Mouse (Mus musculus) CH12.LX (cell line): ENCODE results near the gene Chrdl2. TPM values are rescaled to one million over a fixed set of nuclear protein-coding genes. Genes with fewer than 3 reads are reported as not detected.

Experiments
- DNase-seq: peaks from one replicate; pipeline ENCODE4 v3.0.0-alpha.2; 2013; ENCODE audit errors: extremely low read depth
- H3K27ac ChIP-seq: 2 replicates; pipeline ENCODE4 v1.5.1; 2012; ENCODE audit warnings: low read depth, mild to moderate bottlenecking, control low read depth, moderate library complexity; ENCODE audit not compliant: insufficient read depth
- H3K27me3 ChIP-seq: replicated peaks from 2 replicates; pipeline ENCODE3; 2012; ENCODE audit warnings: inconsistent platforms
- H3K36me3 ChIP-seq, 2 experiments: replicated peaks in 1 of 2; 2 replicates each; pipeline versions ENCODE3 to v1.6.1; 2012; ENCODE audit warnings: inconsistent platforms in 1 of 2, low read length in 1 of 2, mild to moderate bottlenecking in 1 of 2, mixed read lengths in 1 of 2, moderate library complexity in 1 of 2; ENCODE audit not compliant: control insufficient read depth in 1 of 2, insufficient read depth in 1 of 2
- H3K4me1 ChIP-seq, 2 experiments: 2 replicates each; pipeline ENCODE4 v1.6.1; 2012; ENCODE audit warnings: inconsistent platforms in 1 of 2, moderate library complexity in 1 of 2; ENCODE audit not compliant: insufficient read depth in 2 of 2, control insufficient read depth in 1 of 2
- H3K4me2 ChIP-seq: 2 replicates; pipeline ENCODE4 v1.6.1; 2012; ENCODE audit warnings: low read depth, mild to moderate bottlenecking, control low read depth; ENCODE audit not compliant: poor library complexity, insufficient read depth, severe bottlenecking
- H3K4me3 ChIP-seq, 3 experiments: fragments of 150-350 bp in 1 of 3; sonication (generic) in 1 of 3; replicated peaks in 1 of 3; 2 replicates each; pipeline versions ENCODE3 to v1.5.1; 2011 to 2012; ENCODE audit warnings: low read depth in 2 of 3, low read length in 2 of 3, mild to moderate bottlenecking in 2 of 3, moderate library complexity in 2 of 3, control low read depth in 1 of 3, improper control_type of control experiment in 1 of 3, inconsistent platforms in 1 of 3, mixed read lengths in 1 of 3; ENCODE audit not compliant: poor library complexity in 1 of 3
- H3K79me2 ChIP-seq: replicated peaks from 2 replicates; pipeline ENCODE4 v1.6.1; 2012; ENCODE audit warnings: mild to moderate bottlenecking, moderate library complexity; ENCODE audit not compliant: control insufficient read depth, poor library complexity, insufficient read depth, severe bottlenecking; ENCODE audit errors: extremely low read depth
- H3K9ac ChIP-seq: 2 replicates; pipeline ENCODE4 v1.6.1; 2012; ENCODE audit warnings: low read depth, mild to moderate bottlenecking, control low read depth, moderate library complexity; ENCODE audit not compliant: insufficient read depth
- H3K9me3 ChIP-seq: replicated peaks from 2 replicates; pipeline ENCODE3; 2012; ENCODE audit warnings: low read length, inconsistent platforms, mixed read lengths
- CHD2 ChIP-seq: IDR thresholded peaks from 2 replicates; pipeline ENCODE4 v1.6.1; 2011; ENCODE audit warnings: low read length, improper control_type of control experiment
- CTCF ChIP-seq, 2 experiments: IDR thresholded peaks in 1 of 2; conservative IDR thresholded peaks in 1 of 2; 2 replicates each; pipeline ENCODE4 v1.5.1; 2011 to 2012; ENCODE audit warnings: low read depth in 2 of 2, low read length in 2 of 2, improper control_type of control experiment in 1 of 2, inconsistent platforms in 1 of 2, mild to moderate bottlenecking in 1 of 2, moderate library complexity in 1 of 2
- ELF1 ChIP-seq: IDR thresholded peaks from 2 replicates; pipeline ENCODE4 v1.6.1; 2014; ENCODE audit warnings: low read depth, mild to moderate bottlenecking, inconsistent platforms, low read length, improper control_type of control experiment
- ETS1 ChIP-seq: conservative IDR thresholded peaks from 2 replicates; pipeline ENCODE4 v1.6.1; 2012; ENCODE audit warnings: low read depth, mild to moderate bottlenecking, inconsistent platforms, low read length, improper control_type of control experiment, moderate library complexity
- GABPA ChIP-seq: IDR thresholded peaks from 2 replicates; pipeline ENCODE4 v1.6.1; 2012; ENCODE audit warnings: low read depth, low read length, improper control_type of control experiment, inconsistent platforms; ENCODE audit not compliant: insufficient replicate concordance
- HCFC1 ChIP-seq: IDR thresholded peaks from 2 replicates; pipeline ENCODE4 v1.6.1; 2012; ENCODE audit warnings: low read depth, mild to moderate bottlenecking, inconsistent platforms, low read length, improper control_type of control experiment
- IRF4 ChIP-seq: IDR thresholded peaks from 2 replicates; pipeline ENCODE4 v1.6.1; 2014; ENCODE audit warnings: low read depth, mild to moderate bottlenecking, inconsistent platforms, low read length, improper control_type of control experiment
- MAX ChIP-seq: IDR thresholded peaks from 2 replicates; pipeline ENCODE4 v1.6.1; 2011; ENCODE audit warnings: low read length, improper control_type of control experiment
- MAZ ChIP-seq: IDR thresholded peaks from 2 replicates; pipeline ENCODE4 v1.6.1; 2012; ENCODE audit warnings: low read depth, mild to moderate bottlenecking, inconsistent platforms, low read length, improper control_type of control experiment, moderate library complexity
- MEF2A ChIP-seq: IDR thresholded peaks from 2 replicates; pipeline ENCODE4 v1.6.1; 2014; ENCODE audit warnings: low read depth, mild to moderate bottlenecking, inconsistent platforms, low read length, improper control_type of control experiment, borderline replicate concordance
- MXI1 ChIP-seq: IDR thresholded peaks from 2 replicates; pipeline ENCODE4 v1.6.1; 2011; ENCODE audit warnings: mild to moderate bottlenecking, low read depth, low read length, improper control_type of control experiment
- MYC ChIP-seq: IDR thresholded peaks from 2 replicates; pipeline ENCODE4 v1.6.1; 2011; ENCODE audit warnings: low read depth, mild to moderate bottlenecking, improper control_type of control experiment, low read length
- NRF1 ChIP-seq: IDR thresholded peaks from 2 replicates; pipeline ENCODE4 v1.6.1; 2014; ENCODE audit warnings: low read depth, mild to moderate bottlenecking, inconsistent platforms, low read length, improper control_type of control experiment, moderate library complexity
- PAX5 ChIP-seq: IDR thresholded peaks from 2 replicates; pipeline ENCODE4 v1.6.1; 2012; ENCODE audit warnings: low read length, inconsistent platforms, mixed read lengths
- POLR2AphosphoS2 ChIP-seq: IDR thresholded peaks from 2 replicates; pipeline ENCODE4 v1.6.1; 2011; ENCODE audit warnings: low read depth, low read length, improper control_type of control experiment
- RAD21 ChIP-seq: IDR thresholded peaks from 2 replicates; pipeline ENCODE4 v1.6.1; 2011; ENCODE audit warnings: low read depth, mild to moderate bottlenecking, low read length, improper control_type of control experiment, moderate library complexity
- RCOR1 ChIP-seq: conservative IDR thresholded peaks from 2 replicates; pipeline ENCODE4 v1.6.1; 2012; ENCODE audit warnings: low read depth, mild to moderate bottlenecking, inconsistent platforms, low read length, improper control_type of control experiment
- SIN3A ChIP-seq: IDR thresholded peaks from 2 replicates; pipeline ENCODE4 v1.6.1; 2012; ENCODE audit warnings: low read length, improper control_type of control experiment, inconsistent platforms
- SMC3 ChIP-seq: IDR thresholded peaks from 2 replicates; pipeline ENCODE4 v1.6.1; 2011; ENCODE audit warnings: low read depth, low read length, improper control_type of control experiment
- TCF12 ChIP-seq: IDR thresholded peaks from 2 replicates; pipeline ENCODE4 v1.6.1; 2014; ENCODE audit warnings: low read depth, mild to moderate bottlenecking, inconsistent platforms, low read length, improper control_type of control experiment
- UBTF ChIP-seq: IDR thresholded peaks from 2 replicates; pipeline ENCODE4 v1.6.1; 2012; ENCODE audit warnings: low read depth, mild to moderate bottlenecking, inconsistent platforms, low read length, improper control_type of control experiment, moderate library complexity
- USF1 ChIP-seq: IDR thresholded peaks from 2 replicates; pipeline ENCODE4 v1.6.1; 2014; ENCODE audit warnings: low read depth, mild to moderate bottlenecking, inconsistent platforms, low read length, improper control_type of control experiment
- ZKSCAN1 ChIP-seq: IDR thresholded peaks from 2 replicates; pipeline ENCODE4 v1.6.1; 2012; ENCODE audit warnings: low read depth, inconsistent platforms, low read length, improper control_type of control experiment, borderline replicate concordance
- dilution Hi-C: fragments of 300-500 bp; cut with MboI; formaldehyde crosslinking; loops from 2 replicates; pipeline ENCODE4 v1.14.3; 2020; ENCODE audit warnings: low sequenced_read_pairs; ENCODE audit not compliant: extremely low pct_unique_long_range_greater_than_20kb, extremely low pct_ligation_motif_present
- in situ Hi-C: fragments of 300-500 bp; cut with MboI; formaldehyde crosslinking; loops from 3 replicates; pipeline ENCODE4 v1.14.3; 2019; ENCODE audit warnings: low sequenced_read_pairs, low pct_ligation_motif_present, low pct_unique_long_range_greater_than_20kb, mixed read lengths
- polyA plus RNA-seq: library from polyadenylated mRNA; unstranded; fragments of >175 nt; gene quantifications from 2 replicates; pipeline ENCODE4 v1.2.1, GENCODE M21; 2012; ENCODE audit warnings: low read depth; ENCODE audit not compliant: insufficient read length
- total RNA-seq, 2 experiments: library from RNA; depleted of rRNA; stranded (reverse); fragments of 300-350 nt in 1 of 2; fragments of >200 nt in 1 of 2; gene quantifications; 2 replicates each; pipeline ENCODE4 v1.2.3; 2012 to 2014

The Chrdl2 gene
- total and polyA plus RNA-seq, 3 experiments, result not detected

- no peaks in the 10 kb centered on the region for H3K79me2 ChIP-seq
- no peak overlapping the region for H3K27ac ChIP-seq
- H3K27me3 ChIP-seq, result peaks cover 66% of the 10 kb centered on the region
- in situ Hi-C loops, result loop anchor here (25.0 kb wide), 1 partner anchor 178 kb away; the partner anchor contains the start of gene Kcne3
- H3K36me3 ChIP-seq, result no peaks in the 10 kb centered on the region
- peaks cover 0 to 4% of the 10 kb centered on the region in 2 experiments; a peak in 2 of 4 replicates for H3K4me1 ChIP-seq
- H3K9ac ChIP-seq, result no peak overlapping the region
- DNase-seq, result peak; percentile 77
- peak overlapping the region; percentile 54; the same call in 1 of the 2 replicates for H3K4me2 ChIP-seq
- TF ChIP-seq RCOR1 (no peak), CHD2 (no peak), RAD21 (peak; percentile 73), MAX (0 out of 2 replicates have a peak, but pooled peaks have one; percentile 21), POLR2AphosphoS2 (no peak), CTCF (conservative IDR thresholded peaks at IDR 0.05 in 1 of 2, IDR thresholded peaks at IDR 0.05 in 1 of 2; ENCODE audit: low read depth in 2 of 2, low read length in 2 of 2) (peak; percentile 75 to 88), SIN3A (no peak), HCFC1 (no peak), SMC3 (peak; percentile 69), NRF1 (no peak), MXI1 (no peak), IRF4 (no peak), GABPA (no peak), PAX5 (no peak), UBTF (no peak), ELF1 (no peak), TCF12 (peak; percentile 83), MAZ (no peak), USF1 (no peak)
- TF ChIP-seq, all 38 proteins: peak for 5
- dilution Hi-C loops, result no loop called here
- Histone ChIP-seq H3K4me3 (no peak overlapping the region), H3K9me3 (no peaks in the 10 kb centered on the region)
Measured at GRCm38 (mm10) chr7:100009640-100010039, 3.7 kb downstream of the Chrdl2 start.

- Histone ChIP-seq H3K4me3 (no peak overlapping the region), H3K9ac (no peak overlapping the region), H3K36me3 (no peaks in the 10 kb centered on the region), H3K4me1 (peaks cover 0 to 4% of the 10 kb centered on the region in 2 experiments; a peak in 2 of 4 replicates), H3K79me2 (no peaks in the 10 kb centered on the region), H3K9me3 (no peaks in the 10 kb centered on the region), H3K27ac (no peak overlapping the region), H3K4me2 (no peak overlapping the region), H3K27me3 (peaks cover 61% of the 10 kb centered on the region)
- in situ Hi-C loops (loop anchor here (25.0 kb wide), 1 partner anchor 177 kb away; the partner anchor contains the start of gene Kcne3), dilution Hi-C loops (no loop called here)
- TF ChIP-seq MYC (no peak), ETS1 (no peak), PAX5 (no peak), ZKSCAN1 (no peak), MEF2A (no peak)
- no peak for DNase-seq
Measured at GRCm38 (mm10) chr7:100010711-100011110, 4.7 kb downstream of the Chrdl2 start.
